Mouse (Mus musculus): Measurements from ENCODE around the gene Wdr91.

Wdr91 gene

DNA sequence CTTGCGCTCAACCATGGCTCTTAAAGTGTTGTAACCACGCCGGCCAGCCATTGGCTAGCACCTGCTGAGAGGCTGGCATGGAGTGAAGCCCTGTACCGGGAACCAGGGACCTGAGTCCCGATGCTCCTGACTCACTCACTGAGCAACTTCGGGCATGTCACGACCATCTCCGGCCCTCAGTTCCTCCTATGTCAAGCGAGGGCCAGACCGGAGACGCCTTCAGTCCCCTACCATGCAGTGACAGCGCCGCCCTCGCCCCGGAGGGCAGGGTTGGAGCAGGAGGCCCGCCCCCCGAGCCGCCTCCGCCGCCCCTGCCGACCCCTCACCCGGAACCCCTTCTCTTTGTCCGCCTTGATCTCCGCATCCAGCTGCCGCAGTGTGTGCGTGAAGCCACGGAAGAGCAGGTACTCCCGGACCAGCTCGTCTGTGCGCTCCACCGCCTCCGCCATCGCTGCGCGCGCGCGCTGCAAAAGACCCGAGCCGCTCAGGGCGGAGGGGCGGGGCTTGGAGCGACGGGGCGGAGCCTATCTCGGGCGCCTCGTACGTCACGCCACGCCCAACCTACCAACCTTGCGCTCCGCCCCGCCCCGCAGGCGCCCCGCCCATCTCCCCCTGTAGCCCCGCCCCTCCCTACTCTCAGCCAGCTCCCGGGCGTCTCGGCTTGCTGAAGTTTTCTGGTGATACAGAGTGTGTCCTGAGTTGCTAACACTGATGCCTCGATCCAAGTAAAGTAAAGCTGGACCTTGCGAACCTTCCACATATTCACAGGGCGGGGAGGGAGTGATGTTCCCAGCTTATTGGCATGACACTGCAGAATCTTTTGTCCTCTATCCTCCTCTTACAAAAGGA, at the start of gene Wdr91:
Wdr91 (minus strand) TSS at position 506 of the 849 bp plus-strand sequence.
- H3K36me3 ChIP-seq (ENCODE audit: insufficient read depth, low read length): peaks cover 37% of the 10 kb centered on the region
- TF ChIP-seq CTCF (conservative IDR thresholded peaks at IDR 0.05; ENCODE audit: low read length) (no peak), NANOG (IDR thresholded peaks at IDR 0.05; ENCODE audit: borderline replicate concordance, low read length) (no peak), POU5F1 (IDR thresholded peaks at IDR 0.05; ENCODE audit: borderline replicate concordance, low read length) (no peak)
- H3K27me3 ChIP-seq (ENCODE audit: insufficient read depth, low read length): peaks cover 32% of the 10 kb centered on the region
- no peaks in the 10 kb centered on the region for H3K9me3 ChIP-seq (ENCODE audit: low read length)
- peaks cover 23% of the 10 kb centered on the region for H3K4me1 ChIP-seq (replicated peaks; ENCODE audit: low read depth, low read length)
- peak within 1 kb of the TSS; percentile 91 for H3K4me3 ChIP-seq (replicated peaks; ENCODE audit: low read length)

GRCm38 (mm10) chr6:34959131-34959530, 48.5 kb upstream of the Wdr91 start:
- Histone ChIP-seq H3K9me3 (ENCODE audit: low read length) (no peaks in the 10 kb centered on the region), H3K36me3 (ENCODE audit: insufficient read depth, low read length) (no peaks in the 10 kb centered on the region), H3K4me3 (replicated peaks; ENCODE audit: low read length) (no peak overlapping the region), H3K27me3 (ENCODE audit: insufficient read depth, low read length) (peaks cover 13% of the 10 kb centered on the region), H3K4me1 (replicated peaks; ENCODE audit: low read depth, low read length) (peaks cover 18% of the 10 kb centered on the region)
- TF ChIP-seq NANOG (IDR thresholded peaks at IDR 0.05; ENCODE audit: borderline replicate concordance, low read length): no peak
- TF ChIP-seq CTCF (conservative IDR thresholded peaks at IDR 0.05; ENCODE audit: low read length): no peak
- no peak for TF ChIP-seq POU5F1 (IDR thresholded peaks at IDR 0.05; ENCODE audit: borderline replicate concordance, low read length)

DNA sequence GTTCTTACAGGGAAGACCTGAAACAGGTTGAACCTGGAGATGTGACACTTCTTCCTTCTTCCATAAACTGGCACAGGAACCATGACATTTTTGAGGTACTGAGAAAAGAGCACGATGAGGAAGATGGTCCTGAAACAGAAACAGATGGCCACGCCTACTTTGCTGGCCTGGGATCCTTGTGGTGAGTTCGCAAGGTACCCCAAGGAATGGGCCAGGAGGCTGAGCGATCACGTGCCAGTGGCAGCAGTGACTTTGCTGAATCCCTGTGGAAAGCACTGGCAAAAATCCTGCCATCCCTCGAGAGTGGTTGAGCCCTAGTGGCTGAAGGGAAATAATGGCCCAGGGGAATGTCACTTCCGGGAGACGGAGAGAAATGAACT, 45.2 kb upstream of the Wdr91 start:
- Histone ChIP-seq H3K36me3 (ENCODE audit: insufficient read depth, low read length) (no peaks in the 10 kb centered on the region), H3K27me3 (ENCODE audit: insufficient read depth, low read length) (peaks cover 32% of the 10 kb centered on the region), H3K4me1 (replicated peaks; ENCODE audit: low read depth, low read length) (peaks cover 18% of the 10 kb centered on the region), H3K4me3 (replicated peaks; ENCODE audit: low read length) (peak overlapping the region; percentile 39; the same call in 1 of the 2 replicates), H3K9me3 (ENCODE audit: low read length) (no peaks in the 10 kb centered on the region)
- TF ChIP-seq POU5F1 (IDR thresholded peaks at IDR 0.05; ENCODE audit: borderline replicate concordance, low read length) (no peak), NANOG (IDR thresholded peaks at IDR 0.05; ENCODE audit: borderline replicate concordance, low read length) (no peak), CTCF (conservative IDR thresholded peaks at IDR 0.05; ENCODE audit: low read length) (no peak)

- Histone ChIP-seq H3K36me3 (ENCODE audit: insufficient read depth, low read length) (no peaks in the 10 kb centered on the region), H3K9me3 (ENCODE audit: low read length) (no peaks in the 10 kb centered on the region), H3K4me3 (replicated peaks; ENCODE audit: low read length) (peak overlapping the region; percentile 39), H3K27me3 (ENCODE audit: insufficient read depth, low read length) (peaks cover 32% of the 10 kb centered on the region), H3K4me1 (replicated peaks; ENCODE audit: low read depth, low read length) (peaks cover 18% of the 10 kb centered on the region)
- TF ChIP-seq CTCF (conservative IDR thresholded peaks at IDR 0.05; ENCODE audit: low read length) (peak; percentile 44), NANOG (IDR thresholded peaks at IDR 0.05; ENCODE audit: borderline replicate concordance, low read length) (no peak)
These were observed 44.5 kb upstream of the Wdr91 start for GRCm38 (mm10) chr6:34954926-34955861.

DNA sequence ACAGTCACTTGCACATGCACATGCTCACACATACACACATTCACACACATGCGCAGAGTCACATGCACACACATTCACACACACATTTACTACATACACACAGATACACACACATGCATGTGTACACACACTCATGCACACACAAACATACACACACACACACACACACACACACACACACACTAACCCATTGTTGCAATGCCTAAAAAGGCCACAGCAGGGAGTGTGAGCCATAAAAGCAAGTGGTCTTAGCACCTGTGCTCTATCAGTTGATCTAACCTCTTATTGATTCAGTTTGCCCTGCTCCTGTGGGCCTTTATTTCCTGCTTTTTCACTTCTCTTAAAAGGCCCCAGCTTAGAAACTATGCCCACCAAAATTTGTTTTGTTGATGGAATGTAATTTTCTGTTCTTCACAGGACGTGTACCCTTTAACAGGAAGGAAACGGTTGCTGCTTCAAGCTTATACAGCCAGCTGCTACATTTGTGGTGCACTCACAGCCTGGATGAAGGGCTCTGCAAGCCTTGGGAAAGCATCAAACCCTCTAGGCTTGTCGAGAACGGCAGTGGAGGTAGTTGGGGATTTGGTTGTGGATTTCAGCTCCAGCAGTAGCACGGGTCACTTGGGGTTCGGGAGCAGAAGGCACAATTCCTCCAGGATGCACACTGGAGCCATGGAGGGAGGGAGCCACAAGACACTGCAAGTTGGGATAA, 41.4 kb upstream of the Wdr91 start:
- TF ChIP-seq POU5F1 (IDR thresholded peaks at IDR 0.05; ENCODE audit: borderline replicate concordance, low read length) (no peak), CTCF (conservative IDR thresholded peaks at IDR 0.05; ENCODE audit: low read length) (no peak), NANOG (IDR thresholded peaks at IDR 0.05; ENCODE audit: borderline replicate concordance, low read length) (no peak)
- Histone ChIP-seq H3K27me3 (ENCODE audit: insufficient read depth, low read length) (peaks cover 63% of the 10 kb centered on the region), H3K36me3 (ENCODE audit: insufficient read depth, low read length) (no peaks in the 10 kb centered on the region), H3K4me1 (replicated peaks; ENCODE audit: low read depth, low read length) (peaks cover 31% of the 10 kb centered on the region), H3K9me3 (ENCODE audit: low read length) (no peaks in the 10 kb centered on the region), H3K4me3 (replicated peaks; ENCODE audit: low read length) (no peak overlapping the region)

DNA sequence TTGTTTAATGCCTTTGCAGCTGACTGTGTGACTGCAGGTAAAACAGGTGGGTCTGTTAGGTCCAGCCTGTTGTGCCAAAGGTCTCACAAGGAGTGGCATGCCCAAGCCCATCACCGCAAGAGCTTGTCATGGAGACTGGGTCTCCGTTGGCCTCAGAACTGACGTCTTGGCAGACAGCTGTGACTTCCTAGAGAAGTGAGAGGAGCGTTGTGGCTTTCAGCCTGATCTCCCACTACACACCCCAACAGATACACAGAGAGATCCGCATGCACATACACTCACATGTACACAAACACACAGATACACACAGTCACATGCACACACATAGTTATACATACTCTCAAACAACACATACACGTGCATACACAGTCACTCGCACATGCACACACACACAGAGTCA, 40.8 kb upstream of the Wdr91 start:
- no peak for TF ChIP-seq NANOG (IDR thresholded peaks at IDR 0.05; ENCODE audit: borderline replicate concordance, low read length)
- TF ChIP-seq POU5F1 (IDR thresholded peaks at IDR 0.05; ENCODE audit: borderline replicate concordance, low read length): no peak
- no peak for TF ChIP-seq CTCF (conservative IDR thresholded peaks at IDR 0.05; ENCODE audit: low read length)
- Histone ChIP-seq H3K27me3 (ENCODE audit: insufficient read depth, low read length) (peaks cover 65% of the 10 kb centered on the region), H3K4me1 (replicated peaks; ENCODE audit: low read depth, low read length) (peaks cover 31% of the 10 kb centered on the region), H3K9me3 (ENCODE audit: low read length) (no peaks in the 10 kb centered on the region), H3K4me3 (replicated peaks; ENCODE audit: low read length) (no peak overlapping the region), H3K36me3 (ENCODE audit: insufficient read depth, low read length) (no peaks in the 10 kb centered on the region)

DNA sequence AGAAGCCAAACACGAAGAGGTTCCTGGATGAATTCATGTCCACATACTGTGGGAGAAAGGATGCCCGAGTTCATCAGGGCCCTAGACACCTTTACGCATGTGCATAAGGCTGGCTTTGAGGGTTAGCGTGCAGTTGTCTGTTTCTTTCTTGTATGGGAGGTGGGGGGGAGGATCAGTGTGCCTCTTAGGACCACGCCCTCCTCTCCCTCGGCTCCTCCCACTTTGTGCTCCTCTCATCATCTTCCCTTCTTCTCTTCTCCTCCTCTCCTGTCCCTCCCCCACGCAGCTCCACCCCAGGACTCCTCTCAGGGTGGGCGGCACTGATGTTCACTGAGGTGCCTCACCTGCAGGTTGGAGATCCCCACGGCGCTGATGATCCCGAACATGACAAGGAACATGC, 37.8 kb upstream of the Wdr91 start:
- TF ChIP-seq CTCF (conservative IDR thresholded peaks at IDR 0.05; ENCODE audit: low read length): no peak
- no peak for TF ChIP-seq POU5F1 (IDR thresholded peaks at IDR 0.05; ENCODE audit: borderline replicate concordance, low read length)
- no peak for TF ChIP-seq NANOG (IDR thresholded peaks at IDR 0.05; ENCODE audit: borderline replicate concordance, low read length)
- peak overlapping the region; percentile 65 for H3K4me3 ChIP-seq (replicated peaks; ENCODE audit: low read length)
- peaks cover 30% of the 10 kb centered on the region for H3K4me1 ChIP-seq (replicated peaks; ENCODE audit: low read depth, low read length)
- no peaks in the 10 kb centered on the region for H3K9me3 ChIP-seq (ENCODE audit: low read length)
- H3K36me3 ChIP-seq (ENCODE audit: insufficient read depth, low read length): no peaks in the 10 kb centered on the region
- peaks cover 74% of the 10 kb centered on the region for H3K27me3 ChIP-seq (ENCODE audit: insufficient read depth, low read length)

All from E14TG2a.4 (cell line).